Mouse (Mus musculus) monocyte, adult 2 months (primary cell): ENCODE data around the gene Phospho1.
"Not testable (repeated sequence)": the region's sequence is repeated elsewhere in the genome, so short reads cannot be mapped to it uniquely, and the experiment has no call there.

ENCODE experiments used
- DNase-seq, 2 experiments: peaks; one replicate each; pipeline ENCODE4 v3.0.0; 2022; ENCODE audit warnings: low spot score in 2 of 2, low read depth in 1 of 2

Phospho1 gene

DNA sequence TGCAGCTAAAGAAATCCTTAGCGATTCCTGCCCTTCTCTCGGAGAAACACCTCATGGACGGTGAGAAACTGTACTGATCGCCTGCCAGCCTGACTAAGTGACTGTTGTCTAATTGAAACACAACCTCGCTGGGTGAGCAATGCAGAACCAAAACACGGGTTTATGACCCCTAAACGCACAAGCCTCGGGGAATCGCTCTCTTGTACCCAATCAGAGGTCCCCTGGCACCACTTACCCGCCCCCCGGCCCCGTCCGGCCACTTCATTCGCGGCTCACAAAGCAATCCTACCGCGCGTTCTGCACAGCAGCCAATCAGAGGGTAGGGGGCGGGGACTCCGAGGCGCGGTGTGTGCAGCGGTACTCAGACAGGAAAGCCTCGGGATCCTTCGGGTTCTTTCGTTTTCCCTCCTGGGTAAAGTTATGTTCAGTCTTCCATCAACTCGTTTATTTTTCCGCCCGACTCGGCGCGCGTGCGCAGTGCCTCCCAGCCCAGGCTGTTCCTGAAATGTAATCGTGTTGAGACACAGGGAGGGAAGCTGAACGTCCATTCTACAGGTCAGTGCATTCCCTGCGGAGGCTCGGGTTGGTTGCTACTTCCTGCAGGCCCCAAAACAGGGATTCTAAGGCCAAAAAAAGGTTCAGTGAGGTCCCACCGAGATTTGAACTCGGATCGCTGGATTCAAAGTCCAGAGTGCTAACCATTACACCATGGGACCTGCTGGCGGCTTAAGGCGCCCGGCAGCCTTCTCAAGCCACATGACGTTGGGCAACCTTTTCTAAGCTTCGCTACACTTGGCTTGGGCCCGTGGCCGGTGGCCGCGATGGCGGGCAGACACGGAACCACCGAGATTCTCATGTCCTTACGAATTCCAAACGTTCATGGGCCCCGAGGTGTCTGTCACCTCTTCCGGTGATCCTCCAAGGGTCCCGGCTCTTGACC lies 34.5 kb downstream of the Phospho1 start:
- DNase-seq: peak; percentile 92

DNA sequence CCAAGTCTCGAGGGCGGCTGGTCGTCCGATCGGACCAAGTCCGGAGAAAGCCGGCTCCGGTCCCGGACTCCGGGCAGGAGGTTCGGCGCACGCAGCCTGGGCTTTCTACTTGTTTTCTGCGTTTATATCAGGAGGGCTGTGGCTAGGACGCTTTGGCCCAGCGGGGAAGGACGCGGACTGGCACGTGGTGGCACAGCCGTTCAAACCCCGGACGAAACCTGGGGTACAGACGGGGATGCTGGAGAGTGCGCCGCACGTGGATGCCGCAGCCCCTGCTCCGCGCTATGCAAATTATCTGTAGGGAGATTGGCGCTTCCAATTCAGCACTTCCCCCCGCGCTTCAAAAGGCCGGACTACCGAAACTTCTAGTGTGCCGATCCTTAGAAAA lies 35.2 kb downstream of the Phospho1 start:
- DNase-seq: no peak

DNA sequence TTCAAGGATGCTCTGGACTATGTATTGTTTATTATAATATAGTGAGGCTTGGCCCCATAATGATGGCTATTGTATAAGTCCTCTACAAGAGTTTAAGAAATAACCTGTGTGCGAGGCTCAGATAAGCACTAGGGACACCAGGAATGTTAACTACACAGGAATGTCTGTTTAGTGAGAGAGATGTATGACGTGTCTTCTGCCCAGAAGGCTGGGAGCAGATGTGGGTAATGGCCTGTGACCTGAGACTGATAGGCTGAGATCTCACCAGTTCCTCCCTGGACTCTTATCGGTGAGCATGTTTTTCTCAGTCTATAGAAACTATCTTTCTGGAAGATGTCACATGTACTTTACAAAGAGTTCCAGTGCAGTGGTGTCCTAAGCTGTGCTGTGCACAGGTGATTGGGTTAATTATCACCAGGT lies 35.8 kb downstream of the Phospho1 start:
- no peak for DNase-seq

DNA sequence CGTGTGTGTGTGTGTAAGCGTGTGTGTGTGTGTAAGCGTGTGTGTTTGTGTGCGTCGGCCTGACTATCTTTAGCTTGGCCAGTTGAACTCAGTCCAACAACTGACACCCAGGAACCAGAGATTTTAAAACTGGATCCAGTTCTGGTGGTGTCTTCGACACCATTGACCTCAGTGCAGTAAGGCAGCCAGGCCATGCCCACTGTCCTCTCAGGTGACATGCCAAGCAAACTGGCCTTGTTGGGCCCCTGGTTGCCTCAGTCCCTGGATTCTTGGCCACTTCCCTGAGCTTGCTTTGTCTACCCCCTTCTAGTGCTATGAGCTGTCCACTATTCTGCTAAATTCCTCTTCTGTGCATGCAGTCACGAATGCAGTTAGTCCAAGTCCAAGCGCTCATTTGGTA lies 37.1 kb downstream of the Phospho1 start:
- no peak for DNase-seq

DNA sequence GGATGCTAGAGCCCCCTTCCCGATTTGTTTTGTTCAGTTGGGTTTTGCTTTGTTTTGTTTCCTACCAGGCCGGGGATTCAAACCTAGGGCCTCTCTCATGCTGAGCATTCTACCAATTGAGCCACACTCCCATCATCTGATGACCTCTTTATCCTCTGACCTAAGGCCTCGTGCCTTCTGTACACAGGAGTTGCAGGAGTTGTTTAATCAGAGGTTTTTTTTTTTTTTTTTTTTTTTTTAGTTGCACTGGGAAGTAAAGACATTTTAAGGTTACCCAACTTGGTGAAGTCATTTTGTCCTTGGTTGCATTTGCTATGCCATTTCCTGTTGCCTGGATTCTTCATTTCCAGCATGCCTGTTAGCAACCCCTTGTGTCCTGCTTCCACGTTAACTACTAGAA lies 45.1 kb downstream of the Phospho1 start:
- DNase-seq: no peak

DNA sequence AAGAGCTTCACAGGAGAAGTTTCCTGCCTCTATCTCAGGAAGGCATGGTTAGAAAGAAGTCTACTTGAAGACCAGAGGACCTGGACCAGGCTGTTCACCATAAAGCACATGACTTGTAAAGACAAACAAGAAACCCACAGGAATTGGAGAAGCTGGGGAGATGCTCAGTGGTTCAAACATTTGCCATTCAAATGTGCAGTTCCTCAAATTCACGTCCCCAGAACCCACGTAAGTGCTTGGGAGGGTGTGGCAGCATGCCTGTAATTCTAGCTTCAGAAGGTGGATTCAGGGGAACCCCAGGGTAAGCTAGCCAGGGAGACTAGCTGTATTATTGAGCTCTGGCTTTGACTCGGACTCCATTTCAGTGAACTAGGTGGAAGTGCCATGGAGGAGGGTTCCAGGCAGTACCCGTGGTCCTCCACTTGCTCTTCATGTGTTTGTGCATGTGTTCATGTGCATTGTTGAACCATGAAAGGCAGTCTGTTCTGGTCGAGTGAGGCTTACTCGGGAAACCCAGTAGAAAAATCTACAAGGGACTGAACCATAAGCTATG lies 45.7 kb downstream of the Phospho1 start:
- peak in 1 of 2 experiments; percentile 24 for DNase-seq

DNA sequence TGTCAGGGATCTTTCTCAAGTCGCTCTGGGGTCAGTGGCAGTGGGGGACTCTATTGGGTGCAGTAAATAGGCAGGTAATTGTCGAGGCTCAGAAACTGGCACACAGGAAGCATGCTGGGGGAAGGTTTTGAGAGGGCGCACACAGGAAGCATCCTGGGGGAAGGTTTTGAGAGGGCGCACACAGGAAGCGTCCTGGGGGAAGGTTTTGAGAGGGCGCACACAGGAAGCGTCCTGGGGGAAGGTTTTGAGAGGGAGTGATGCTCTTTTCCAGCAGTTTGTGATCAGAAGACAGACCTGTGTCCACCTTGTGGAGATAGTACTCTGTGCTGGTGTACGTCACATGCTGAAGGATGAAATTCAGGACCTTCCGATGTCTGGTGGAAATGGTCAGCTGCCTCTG lies 51.5 kb downstream of the Phospho1 start:
- no peak for DNase-seq

DNA sequence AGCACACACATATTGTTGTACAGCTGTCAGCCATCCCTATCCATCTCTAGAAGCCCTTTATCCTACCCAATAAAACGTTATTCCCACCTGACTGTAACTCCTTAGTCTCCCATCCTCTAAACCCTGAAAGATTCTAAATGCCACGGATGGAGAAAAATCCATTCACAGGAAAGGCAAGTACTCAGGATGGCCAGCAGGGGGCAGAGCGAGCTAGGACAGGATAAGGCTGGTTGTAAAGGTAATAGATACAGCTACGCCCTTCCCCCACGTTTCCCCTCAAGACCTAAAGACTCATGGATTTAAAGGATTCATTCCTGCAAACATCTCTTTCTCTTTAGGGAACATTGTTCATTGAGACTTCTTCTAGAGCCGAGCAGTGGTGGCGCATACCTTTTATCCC lies 52.0 kb downstream of the Phospho1 start:
- peak in 1 of 2 experiments; percentile 25 for DNase-seq

DNA sequence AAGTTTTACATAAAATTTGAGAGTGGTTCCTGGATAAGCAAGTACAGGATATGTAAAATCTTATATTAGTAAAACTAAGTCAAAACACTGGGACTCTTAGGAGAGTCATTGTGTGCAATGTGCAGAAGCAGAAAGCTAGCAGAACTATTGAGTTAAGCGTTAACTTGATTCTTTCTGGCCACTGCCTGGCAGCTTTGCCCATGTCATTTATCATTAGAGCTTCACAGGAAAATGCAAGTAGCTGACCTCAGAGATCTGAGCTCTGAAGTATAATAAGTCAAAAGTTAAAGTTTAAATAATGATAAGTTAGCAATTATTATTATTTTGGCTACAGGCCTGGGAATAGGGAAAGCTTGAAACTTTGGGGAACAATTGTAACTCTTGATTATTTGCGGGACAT lies 55.6 kb downstream of the Phospho1 start:
- not testable (repeated sequence) for DNase-seq
